Mouse (Mus musculus) midbrain, embryonic 11.5 days (tissue): Measurements from ENCODE around the gene Smtn. TPM values are rescaled to one million over a fixed set of nuclear protein-coding genes. Genes with fewer than 3 reads are reported as not detected.

ENCODE experiments used
- ATAC-seq: fragments of 200-750 bp; cut with Nextera tagmentation; 2 replicates; pipeline ENCODE4 v1.8.0; 2017; ENCODE audit warnings: moderate TSS enrichment, moderate library complexity; ENCODE audit not compliant: low FRiP score
- DNase-seq: peaks from one replicate; pipeline ENCODE4 v3.0.0; 2015; ENCODE audit warnings: low spot score; ENCODE audit errors: missing footprints
- H3K27ac ChIP-seq: fragments of 300-500 bp; sonication (generic); 2 replicates; pipeline ENCODE4 v1.5.1; 2014; ENCODE audit warnings: low read depth, low read length
- H3K27me3 ChIP-seq: fragments of 300-500 bp; sonication (generic); 2 replicates; pipeline ENCODE4 v1.6.1; 2014; ENCODE audit warnings: mild to moderate bottlenecking, low read length, moderate library complexity, mixed read lengths; ENCODE audit not compliant: control insufficient read depth, insufficient read depth
- H3K36me3 ChIP-seq: fragments of 300-500 bp; sonication (generic); 2 replicates; pipeline ENCODE4 v1.6.1; 2014; ENCODE audit warnings: mild to moderate bottlenecking, low read length, moderate library complexity, mixed read lengths; ENCODE audit not compliant: control insufficient read depth, insufficient read depth
- H3K4me1 ChIP-seq: fragments of 300-500 bp; sonication (generic); 2 replicates; pipeline ENCODE4 v1.6.1; 2014; ENCODE audit warnings: low read length; ENCODE audit not compliant: control insufficient read depth, insufficient read depth
- H3K4me2 ChIP-seq: fragments of 300-500 bp; sonication (generic); 2 replicates; pipeline ENCODE4 v1.6.1; 2014; ENCODE audit warnings: mild to moderate bottlenecking, moderate library complexity
- H3K4me3 ChIP-seq: fragments of 300-500 bp; sonication (generic); 2 replicates; pipeline ENCODE4 v1.5.1; 2014; ENCODE audit warnings: low read depth, low read length
- H3K9ac ChIP-seq: fragments of 300-500 bp; sonication (generic); 2 replicates; pipeline ENCODE4 v1.6.1; 2014; ENCODE audit warnings: low read length
- H3K9me3 ChIP-seq: fragments of 300-500 bp; sonication (generic); 2 replicates; pipeline ENCODE4 v1.6.1; 2016; ENCODE audit warnings: low read length; ENCODE audit not compliant: control insufficient read depth
- WGBS: fragments of 180-500 bp; shearing (Covaris S2); extraction: QIAGEN DNeasy Blood & Tissue Kit; methylation state at CpG from one replicate; pipeline ENCODE4 v1.1.7; 2014; 5-methylcytosine and 5-hydroxymethylcytosine counted together
- polyA plus RNA-seq: library from polyadenylated mRNA; unstranded; fragments of >200 nt; fragmentation: Nextera tagmentation; extraction: Ambion mirVana; gene quantifications from 2 replicates; pipeline ENCODE4 v1.2.1, GENCODE M21; 2014

Smtn gene
- polyA plus RNA-seq, 1 experiment from 2014 or later = 27.1 TPM

DNA sequence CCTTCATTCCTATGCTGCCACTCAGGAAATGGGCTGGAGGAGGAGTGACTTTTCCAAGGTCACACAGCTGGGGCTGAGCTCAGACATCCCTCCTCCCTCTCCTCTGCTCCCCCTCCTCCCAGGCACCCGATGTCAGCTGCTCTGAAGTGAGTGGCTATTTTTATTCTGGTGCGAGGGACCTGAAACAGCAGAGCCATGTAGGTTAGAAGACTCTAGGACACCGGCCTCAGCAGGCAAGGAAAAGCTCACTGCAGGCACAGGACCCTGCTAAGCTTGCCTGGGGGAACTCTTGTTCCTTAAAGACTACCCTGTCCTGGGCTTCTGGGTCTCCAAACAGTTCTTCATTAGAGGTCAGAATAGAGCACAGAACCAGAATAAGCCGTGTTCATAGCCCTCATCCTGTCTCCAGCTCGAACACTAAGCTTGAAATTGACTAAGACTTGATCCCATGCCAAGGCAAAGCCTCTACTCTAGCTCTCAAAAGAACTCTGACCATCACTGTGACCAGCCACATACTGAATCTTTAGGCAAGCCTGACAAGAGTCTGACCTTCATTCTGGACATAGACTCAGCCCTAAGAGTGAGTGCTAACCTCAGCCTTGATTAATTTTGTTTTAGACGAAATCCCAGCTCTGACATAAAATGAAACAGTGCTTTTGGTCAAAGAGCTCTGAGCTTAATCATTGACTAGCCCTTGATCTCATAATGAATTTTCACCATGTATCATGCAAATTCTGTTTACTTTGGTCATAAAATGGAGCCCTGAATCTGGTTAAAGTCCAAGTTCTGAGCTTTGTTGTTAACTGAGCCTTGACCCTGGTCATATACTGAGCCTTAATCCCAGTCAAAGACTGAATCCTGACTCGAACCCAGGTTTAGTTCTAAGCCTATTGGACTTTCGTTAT, 31.0 kb downstream of the Smtn start:
- ATAC-seq = no peak
- H3K36me3 ChIP-seq = no peaks in the 10 kb centered on the region
- 75% methylated on average over 8 of the region's 8 CpGs for WGBS
- H3K9ac ChIP-seq = no peak overlapping the region
- H3K4me3 ChIP-seq = no peak overlapping the region
- H3K9me3 ChIP-seq = no peaks in the 10 kb centered on the region
- DNase-seq = no peak
- no peak overlapping the region for H3K4me2 ChIP-seq
- no peak overlapping the region for H3K27ac ChIP-seq
- peaks cover 2% of the 10 kb centered on the region; the same call in 1 of the 2 replicates for H3K4me1 ChIP-seq
- no peaks in the 10 kb centered on the region for H3K27me3 ChIP-seq

DNA sequence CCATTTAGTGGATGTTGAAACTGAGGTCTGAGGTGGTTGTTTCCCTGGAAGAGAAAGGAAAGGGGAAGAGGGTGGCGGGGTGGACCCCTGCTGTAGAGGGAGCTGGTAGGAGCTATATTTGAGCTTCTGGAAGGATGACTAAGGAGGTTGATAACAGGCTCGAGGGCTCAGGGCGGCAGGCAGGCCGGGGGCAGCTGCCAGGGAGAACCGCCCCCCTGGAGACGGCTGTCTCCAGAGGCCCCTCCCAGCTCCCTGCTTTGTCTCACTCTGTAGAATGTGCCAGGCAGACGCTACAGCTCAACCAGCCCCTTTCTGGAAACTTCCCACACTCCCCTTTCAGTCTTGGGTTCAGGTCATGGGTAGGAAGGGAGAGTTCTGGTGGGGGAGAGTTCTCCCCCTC, 32.2 kb downstream of the Smtn start:
- Histone ChIP-seq H3K36me3 (no peaks in the 10 kb centered on the region), H3K4me2 (no peak overlapping the region), H3K9ac (no peak overlapping the region)

DNA sequence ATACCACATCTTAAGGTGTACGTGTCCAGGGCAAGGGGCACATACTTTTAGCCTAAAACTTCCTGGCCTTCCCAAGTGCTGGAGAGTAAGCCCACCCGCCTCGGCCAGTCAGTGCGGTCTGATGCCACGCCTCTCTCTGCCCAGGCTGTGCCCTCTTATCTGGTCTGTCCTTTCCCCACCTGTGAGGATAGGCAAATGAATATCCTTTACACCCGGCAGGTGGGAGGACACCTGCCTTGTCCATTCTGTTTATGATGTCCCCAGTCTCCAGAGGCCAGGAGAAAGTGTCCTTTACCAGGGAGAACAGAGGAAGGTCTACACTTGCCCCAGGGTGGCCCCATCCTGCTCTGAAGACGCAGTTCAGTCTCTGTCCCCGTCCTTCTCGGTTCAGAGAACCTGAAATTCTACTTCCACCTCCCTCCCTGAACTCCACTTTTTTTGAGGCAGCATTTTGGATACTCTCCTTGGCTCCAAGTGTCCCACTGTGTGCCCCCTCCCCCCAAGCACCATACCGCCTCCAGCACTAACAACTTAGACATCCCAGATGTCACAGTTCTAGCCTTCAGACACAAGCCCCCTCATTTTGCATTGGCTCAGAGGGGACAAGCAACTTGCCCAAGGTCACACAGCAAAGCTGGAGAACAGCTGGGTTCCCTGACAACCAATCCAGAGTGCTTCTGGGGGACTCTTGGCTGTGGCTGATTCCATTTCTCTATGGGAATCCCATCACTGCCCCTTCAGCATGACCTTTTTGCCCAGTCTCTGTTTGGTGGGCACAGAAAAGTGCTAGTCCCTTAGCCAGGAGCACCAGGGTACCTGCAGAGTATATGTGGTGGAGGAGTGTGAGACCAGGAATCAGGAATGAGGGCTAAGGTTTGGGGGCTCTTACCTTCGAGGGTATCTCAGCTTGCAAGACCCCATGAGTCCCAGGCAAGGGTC, 36.4 kb downstream of the Smtn start:
- Histone ChIP-seq H3K4me3 (no peak overlapping the region), H3K27me3 (no peaks in the 10 kb centered on the region), H3K27ac (no peak overlapping the region), H3K9me3 (no peaks in the 10 kb centered on the region), H3K9ac (no peak overlapping the region), H3K4me2 (no peak overlapping the region), H3K4me1 (no peaks in the 10 kb centered on the region), H3K36me3 (no peaks in the 10 kb centered on the region)
- 68% methylated on average over 11 of the region's 11 CpGs for WGBS
- ATAC-seq (no peak), DNase-seq (no peak)

More for the DNA sequence above, 32.2 kb downstream of the Smtn start:
- ATAC-seq (no peak), DNase-seq (no peak)
- Histone ChIP-seq H3K27me3 (no peaks in the 10 kb centered on the region), H3K27ac (no peak overlapping the region), H3K9me3 (no peaks in the 10 kb centered on the region), H3K4me1 (no peaks in the 10 kb centered on the region), H3K4me3 (no peak overlapping the region)
- 51% methylated on average over 7 of the region's 7 CpGs for WGBS

GRCm38 (mm10) chr11:3502459-3503072, 37.8 kb downstream of the Smtn start:
- no peak overlapping the region for H3K4me2 ChIP-seq
- no peaks in the 10 kb centered on the region for H3K9me3 ChIP-seq
- 75% methylated on average over 18 of the region's 18 CpGs for WGBS
- H3K36me3 ChIP-seq = no peaks in the 10 kb centered on the region
- H3K4me1 ChIP-seq = no peaks in the 10 kb centered on the region
- ATAC-seq = no peak
- H3K9ac ChIP-seq = no peak overlapping the region
- no peak overlapping the region for H3K27ac ChIP-seq
- no peak overlapping the region for H3K4me3 ChIP-seq
- H3K27me3 ChIP-seq = no peaks in the 10 kb centered on the region
- DNase-seq = no peak

DNA sequence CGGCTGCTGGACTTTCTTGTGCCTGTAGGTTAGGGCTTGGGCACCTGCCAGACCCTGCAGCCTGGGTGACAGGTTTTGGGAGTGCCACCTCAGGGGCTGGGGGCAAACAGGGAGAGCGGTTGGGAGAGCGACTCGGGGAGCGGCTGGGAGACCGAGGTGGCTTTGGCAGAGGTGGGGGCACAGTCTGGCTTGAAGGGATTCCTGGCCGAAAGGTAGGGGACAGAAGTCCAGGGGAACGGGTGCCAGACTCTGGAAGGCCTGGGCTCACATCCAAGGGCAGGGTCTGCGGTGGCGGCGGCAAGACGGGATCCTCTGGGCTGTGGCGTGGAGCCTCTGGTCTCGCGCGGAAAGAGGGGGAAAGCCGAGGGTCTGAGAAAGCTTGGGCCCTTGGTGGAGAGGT, 38.4 kb downstream of the Smtn start:
- Histone ChIP-seq H3K9ac (no peak overlapping the region), H3K36me3 (no peaks in the 10 kb centered on the region), H3K4me2 (no peak overlapping the region), H3K27me3 (no peaks in the 10 kb centered on the region), H3K4me3 (no peak overlapping the region), H3K4me1 (no peaks in the 10 kb centered on the region), H3K27ac (no peak overlapping the region), H3K9me3 (no peaks in the 10 kb centered on the region)
- no peak for ATAC-seq
- WGBS = 83% methylated on average over 17 of the region's 17 CpGs
- no peak for DNase-seq

DNA sequence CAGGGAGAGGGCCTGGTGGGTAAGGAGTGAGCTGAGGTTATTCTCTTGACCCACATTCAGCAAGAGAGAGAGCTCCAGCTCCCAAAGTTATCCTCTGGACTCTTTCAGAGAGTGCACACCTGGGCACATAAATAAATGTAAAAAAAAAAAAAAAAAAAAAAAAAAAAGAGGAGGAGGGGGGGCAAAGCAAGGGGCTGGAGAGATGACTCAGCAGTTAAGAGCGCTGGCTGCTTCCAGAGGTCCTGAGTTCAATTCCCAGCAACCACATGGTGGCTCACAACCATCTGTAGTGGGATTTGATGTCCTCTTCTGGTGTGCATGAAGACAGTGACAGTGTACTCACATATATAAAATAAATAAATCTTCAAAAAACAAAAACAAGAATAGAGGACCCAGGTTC, 43.1 kb downstream of the Smtn start:
- H3K4me2 ChIP-seq = no peak overlapping the region
- H3K4me1 ChIP-seq = no peaks in the 10 kb centered on the region
- 88% methylated on average over 1 of the region's 1 CpGs for WGBS
- H3K9ac ChIP-seq = no peak overlapping the region
- H3K36me3 ChIP-seq = no peaks in the 10 kb centered on the region
- no peak for DNase-seq
- H3K4me3 ChIP-seq = no peak overlapping the region
- no peak overlapping the region for H3K27ac ChIP-seq
- H3K27me3 ChIP-seq = no peaks in the 10 kb centered on the region
- H3K9me3 ChIP-seq = no peaks in the 10 kb centered on the region
- no peak for ATAC-seq

GRCm38 (mm10) chr11:3496756-3497155, 43.7 kb downstream of the Smtn start:
- H3K27me3 ChIP-seq = no peaks in the 10 kb centered on the region
- no peak for ATAC-seq
- H3K4me2 ChIP-seq = no peak overlapping the region
- DNase-seq = no peak
- no peaks in the 10 kb centered on the region for H3K9me3 ChIP-seq
- no peak overlapping the region for H3K27ac ChIP-seq
- H3K4me1 ChIP-seq = no peaks in the 10 kb centered on the region
- H3K36me3 ChIP-seq = no peaks in the 10 kb centered on the region
- WGBS = 62% methylated on average over 5 of the region's 5 CpGs
- H3K9ac ChIP-seq = no peak overlapping the region
- H3K4me3 ChIP-seq = no peak overlapping the region

DNA sequence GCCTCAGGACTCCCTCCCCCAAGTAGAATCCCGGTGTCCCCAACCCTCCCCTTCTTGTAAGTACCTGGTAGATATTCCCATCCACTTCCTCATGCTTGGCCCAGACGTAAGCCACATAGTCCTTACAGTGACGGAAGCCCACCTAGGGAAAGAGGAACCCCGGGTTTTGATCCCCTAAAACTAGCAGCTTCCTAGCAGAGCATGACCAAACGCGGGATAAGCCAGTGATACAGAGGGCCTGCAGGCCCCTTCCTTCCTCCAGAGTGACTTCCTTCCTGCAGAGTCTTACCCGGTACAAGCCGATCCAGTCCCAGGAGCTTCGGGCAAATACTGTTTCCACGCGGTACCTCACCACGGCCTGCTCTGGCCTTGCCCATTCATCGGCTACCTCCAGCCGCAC, 44.9 kb downstream of the Smtn start:
- no peaks in the 10 kb centered on the region for H3K4me1 ChIP-seq
- H3K9ac ChIP-seq = no peak overlapping the region
- H3K36me3 ChIP-seq = no peaks in the 10 kb centered on the region
- H3K27ac ChIP-seq = no peak overlapping the region
- no peak overlapping the region for H3K4me3 ChIP-seq
- ATAC-seq (no peak), DNase-seq (no peak)
- no peaks in the 10 kb centered on the region for H3K27me3 ChIP-seq
- WGBS = 90% methylated on average over 14 of the region's 14 CpGs
- H3K9me3 ChIP-seq = no peaks in the 10 kb centered on the region
- H3K4me2 ChIP-seq = no peak overlapping the region
